Mouse (Mus musculus): ENCODE data around the gene Sparc.
A peak's percentile ranks its signal among the peaks of the same experiment; 100 is the strongest.

The Sparc gene

GRCm38 (mm10) chr11:55407133-55407532 is 15.8 kb downstream of the Sparc start:
- no peak for DNase-seq (ENCODE audit: inconsistent ontology term)

GRCm38 (mm10) chr11:55405601-55406469 is 17.1 kb downstream of the Sparc start:
- DNase-seq (ENCODE audit: inconsistent ontology term): peak; percentile 86

DNA sequence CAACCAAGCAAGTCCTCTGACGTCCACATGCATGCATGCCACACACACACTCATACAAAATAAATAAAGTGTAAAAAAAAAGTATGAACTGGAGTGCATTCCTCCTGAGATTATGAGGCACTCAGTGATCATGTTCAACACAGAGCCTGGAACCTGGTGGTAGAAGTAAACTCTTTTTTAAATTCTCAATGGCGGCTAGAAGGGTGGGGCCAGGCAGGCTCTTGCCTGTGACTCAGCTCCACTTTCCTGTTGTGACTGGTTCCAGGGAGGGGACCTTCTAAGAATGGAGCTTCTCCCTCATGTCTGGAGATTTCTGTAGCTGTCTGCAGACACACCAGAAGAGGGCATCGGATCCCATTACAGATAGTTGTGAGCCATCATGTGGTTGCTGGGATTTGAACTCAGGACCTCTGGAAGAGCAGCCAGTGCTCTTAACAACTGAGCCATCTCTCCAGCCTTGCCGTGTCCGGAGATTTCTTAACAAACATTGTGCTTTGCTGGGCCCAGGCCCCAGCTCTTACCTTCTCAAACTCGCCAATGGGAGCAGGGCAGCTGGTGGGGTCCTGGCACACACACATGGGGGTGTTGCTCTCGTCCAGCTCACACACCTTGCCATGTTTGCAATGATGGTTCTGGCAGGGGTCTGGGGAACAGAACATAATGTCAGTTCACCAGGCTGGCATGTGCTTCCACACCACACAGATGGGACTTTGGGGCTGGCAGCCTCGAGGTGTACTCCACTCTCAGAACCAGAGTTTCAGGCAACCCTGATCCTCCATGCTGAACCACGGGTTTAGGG is 18.1 kb downstream of the Sparc start:
- DNase-seq (ENCODE audit: inconsistent ontology term): no peak

- no peak for DNase-seq (ENCODE audit: inconsistent ontology term)
Observed at GRCm38 (mm10) chr11:55400863-55401262, 22.1 kb downstream of the Sparc start.

DNA sequence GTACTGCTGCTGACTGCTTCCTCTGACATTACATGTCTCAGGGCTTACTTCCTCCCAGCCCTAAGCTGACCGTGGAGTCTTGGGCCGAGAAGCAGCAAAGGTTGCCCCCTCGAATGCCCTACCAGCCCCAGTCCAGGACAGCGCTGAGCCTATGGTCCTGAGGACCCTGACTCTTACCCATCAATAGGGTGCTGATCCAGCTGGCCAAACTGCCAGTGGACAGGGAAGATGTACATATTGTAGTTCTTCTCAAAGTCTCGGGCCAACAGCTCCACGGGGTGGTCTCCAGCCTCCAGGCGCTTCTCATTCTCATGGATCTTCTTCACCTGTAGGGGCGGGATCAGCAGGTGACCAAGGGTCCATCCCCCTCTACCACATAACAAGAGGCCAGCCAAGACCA is 24.6 kb downstream of the Sparc start:
- no peak for DNase-seq (ENCODE audit: inconsistent ontology term)

DNA sequence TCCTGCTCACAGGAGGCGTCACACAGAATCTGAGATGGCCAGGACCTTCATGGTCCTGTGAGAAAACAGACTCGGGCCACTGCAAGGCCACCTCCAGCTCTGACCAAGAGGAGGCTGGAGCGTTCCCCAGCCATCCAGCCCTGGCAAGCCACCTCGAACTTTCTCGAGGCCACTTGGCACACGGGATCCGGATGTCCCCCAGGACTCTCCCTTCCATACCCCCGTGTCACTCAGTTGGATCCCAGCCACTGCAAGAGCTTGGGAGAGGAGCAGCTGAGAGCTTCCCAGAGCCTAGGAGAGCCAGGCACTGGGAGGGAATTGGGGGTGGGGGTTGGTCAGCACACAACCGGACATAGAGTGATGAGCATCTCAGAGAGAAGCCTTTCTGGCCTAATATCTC is 25.5 kb downstream of the Sparc start:
- no peak for DNase-seq (ENCODE audit: inconsistent ontology term)

- DNase-seq (ENCODE audit: inconsistent ontology term): no peak
Observed at GRCm38 (mm10) chr11:55397036-55397435, 25.9 kb downstream of the Sparc start.

DNA sequence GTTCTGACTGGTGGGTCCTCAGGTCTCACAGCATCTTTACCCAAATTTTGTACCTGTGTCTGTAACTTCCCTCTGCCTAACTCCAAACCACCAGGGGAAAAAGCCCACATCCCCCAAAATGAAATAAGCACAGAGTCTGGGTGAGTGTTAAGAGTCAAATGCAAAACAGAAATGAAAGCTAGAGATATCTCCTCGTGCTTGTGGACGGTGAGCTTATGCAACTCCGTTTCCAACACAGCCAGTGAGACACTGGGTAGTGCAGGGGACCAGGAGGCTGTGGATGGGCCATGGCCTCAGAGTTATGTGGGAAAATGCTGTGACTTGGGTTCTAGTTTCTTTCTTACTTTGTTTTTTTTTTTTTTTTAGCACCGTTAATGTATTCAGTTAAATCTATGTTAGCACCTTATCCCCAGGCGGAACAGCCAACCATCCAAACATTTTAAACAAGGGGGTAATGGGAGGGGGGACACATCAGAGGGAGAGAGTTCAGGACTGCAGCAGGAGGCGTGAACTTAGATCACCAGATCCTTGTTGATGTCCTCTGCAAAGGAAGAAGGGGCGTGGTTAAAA is 27.8 kb downstream of the Sparc start:
- no peak for DNase-seq (ENCODE audit: inconsistent ontology term)

DNA sequence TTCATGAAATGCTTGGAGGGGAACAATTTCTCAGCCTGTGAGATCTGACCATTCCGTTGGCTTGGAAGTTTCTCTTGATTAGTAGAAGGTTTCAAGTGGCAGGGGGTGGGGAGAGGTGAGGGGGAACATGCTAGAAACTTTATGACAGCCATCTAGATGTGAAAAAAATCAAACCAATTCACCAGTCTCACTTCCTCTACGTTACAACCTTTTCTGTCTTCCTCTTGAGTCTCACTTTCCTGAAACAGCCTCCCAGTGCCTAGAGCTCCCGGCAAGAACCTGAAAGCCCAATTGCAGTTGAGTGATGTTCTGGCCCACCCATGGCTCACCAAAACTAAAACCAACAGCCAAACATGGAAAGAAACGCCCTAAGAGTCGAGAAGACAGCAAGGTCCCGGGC is 28.4 kb downstream of the Sparc start:
- DNase-seq (ENCODE audit: inconsistent ontology term): no peak

- peak; percentile 67 for DNase-seq (ENCODE audit: inconsistent ontology term)
Observed at GRCm38 (mm10) chr11:55392474-55392873, 30.5 kb downstream of the Sparc start.

- peak; percentile 69 for DNase-seq (ENCODE audit: inconsistent ontology term)
Observed at GRCm38 (mm10) chr11:55389778-55390177, 33.2 kb downstream of the Sparc start.

DNA sequence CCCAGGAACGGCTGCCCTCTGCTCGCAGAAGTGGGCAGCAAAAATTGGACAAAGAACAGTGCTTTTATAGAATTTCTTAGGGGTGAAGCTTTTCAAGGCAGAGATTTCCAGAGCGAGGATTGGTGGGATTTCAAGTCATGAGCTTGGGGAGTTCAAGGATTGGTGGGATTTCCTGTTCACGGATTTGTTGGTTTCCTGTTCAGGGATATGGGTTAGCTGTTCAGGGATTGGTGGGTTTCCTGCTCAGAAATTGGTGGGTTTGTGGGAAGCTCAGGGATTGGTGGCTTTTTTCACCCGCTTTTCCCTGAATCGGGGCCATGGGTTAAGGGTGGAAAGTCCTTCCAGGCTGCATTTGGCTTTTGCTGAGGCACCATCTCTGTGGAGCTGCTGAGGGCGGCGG is 35.4 kb downstream of the Sparc start:
- no peak for DNase-seq (ENCODE audit: inconsistent ontology term)

DNA sequence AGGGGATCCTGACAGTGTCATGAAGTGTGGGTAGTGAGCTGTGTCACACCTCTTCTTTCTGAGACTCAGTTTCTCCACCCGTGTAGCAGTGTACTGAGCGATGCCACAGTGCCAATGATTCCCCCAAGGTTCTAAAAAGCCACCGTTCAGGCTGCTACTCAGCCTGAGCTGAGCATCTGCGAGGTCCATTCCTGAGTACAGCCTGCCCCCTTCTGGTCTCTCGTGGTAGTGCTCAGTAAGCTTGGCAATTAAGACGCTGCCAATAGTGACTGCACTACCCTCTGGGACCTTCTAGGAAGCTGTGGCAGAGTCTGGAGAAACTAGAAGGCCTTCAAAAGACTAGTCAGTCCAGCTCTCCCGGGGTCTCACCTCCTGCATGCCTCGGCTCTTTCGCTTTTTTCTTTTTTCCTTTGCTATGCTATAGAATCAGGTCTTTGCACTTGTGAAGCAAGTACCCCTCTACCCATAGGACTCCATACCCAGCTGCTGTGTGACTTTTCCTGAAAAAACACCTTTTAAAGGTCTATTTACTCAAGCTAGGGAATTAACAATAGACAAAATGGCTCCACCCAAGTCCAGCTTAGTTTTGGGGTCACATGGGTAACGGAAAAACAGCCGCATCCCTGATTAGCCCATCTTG is 36.4 kb downstream of the Sparc start:
- peak; percentile 80 for DNase-seq (ENCODE audit: inconsistent ontology term)

- no peak for DNase-seq (ENCODE audit: inconsistent ontology term)
Observed at GRCm38 (mm10) chr11:55383463-55384045, 39.4 kb downstream of the Sparc start.

GRCm38 (mm10) chr11:55380908-55381307 is 42.1 kb downstream of the Sparc start:
- peak; percentile 55 for DNase-seq (ENCODE audit: inconsistent ontology term)

GRCm38 (mm10) chr11:55378371-55378770 is 44.6 kb downstream of the Sparc start:
- peak; percentile 90 for DNase-seq (ENCODE audit: inconsistent ontology term)

DNA sequence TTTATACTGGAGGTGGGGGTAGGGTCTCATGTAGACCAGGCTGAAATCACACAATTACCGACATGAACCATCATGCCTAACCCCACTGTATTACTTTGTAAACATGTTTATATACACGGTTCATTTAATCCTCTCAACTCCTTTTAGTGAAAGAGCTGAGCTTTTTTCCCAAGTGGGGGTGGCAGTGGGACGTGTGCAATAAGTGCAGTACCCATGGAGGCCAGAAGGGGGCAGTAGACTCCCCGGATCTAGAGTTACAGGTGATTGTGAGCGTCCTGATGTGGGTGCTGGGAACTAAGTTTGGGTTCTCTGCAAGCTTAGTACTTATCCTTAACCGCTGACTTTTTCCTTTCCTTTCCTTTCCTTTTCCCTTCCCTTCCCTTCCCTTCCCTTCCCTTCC is 49.1 kb downstream of the Sparc start:
- DNase-seq (ENCODE audit: inconsistent ontology term): no peak

DNA sequence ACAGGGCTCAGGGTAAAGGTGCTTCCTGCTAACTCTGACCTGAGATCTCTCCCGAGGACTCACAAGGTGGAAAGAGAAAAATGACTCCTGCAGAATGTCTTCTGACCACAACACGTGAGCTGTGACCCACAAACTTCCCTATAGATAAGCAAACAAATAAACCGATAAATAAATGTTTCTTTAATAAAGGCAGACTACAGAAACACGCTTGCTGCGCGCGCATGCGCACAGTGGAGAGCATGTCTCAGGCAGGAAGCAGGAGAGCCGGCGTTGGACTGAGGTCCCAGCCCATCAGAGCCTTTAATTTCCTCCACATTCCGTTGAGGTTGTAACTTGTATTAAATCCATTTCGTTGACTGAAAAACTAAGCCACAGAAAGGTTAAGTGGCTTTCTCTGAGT is 49.6 kb downstream of the Sparc start:
- no peak for DNase-seq (ENCODE audit: inconsistent ontology term)

GRCm38 (mm10) chr11:55372001-55372400 is 51.0 kb downstream of the Sparc start:
- DNase-seq (ENCODE audit: inconsistent ontology term): peak; percentile 84

DNA sequence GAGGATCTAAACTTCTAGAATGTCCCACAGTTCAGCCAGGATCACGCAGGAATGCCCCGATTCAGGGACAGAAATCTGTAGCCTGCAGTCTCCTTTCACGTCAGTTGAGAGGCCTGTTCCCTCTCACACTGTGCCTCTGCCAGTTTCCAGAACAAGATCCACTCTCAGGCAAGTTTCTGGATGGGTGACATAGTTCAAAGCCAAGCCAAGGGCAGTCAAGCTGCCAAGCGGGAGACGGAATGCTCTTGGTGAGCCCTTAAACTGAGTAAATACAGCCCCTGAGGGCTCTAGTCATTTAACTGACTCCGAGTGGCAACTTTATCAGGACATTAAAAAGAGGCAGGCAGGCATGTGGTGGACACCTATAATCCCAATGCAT is 53.9 kb downstream of the Sparc start:
- DNase-seq (ENCODE audit: inconsistent ontology term): peak; percentile 62

GRCm38 (mm10) chr11:55368388-55369092 is 54.4 kb downstream of the Sparc start:
- no peak for DNase-seq (ENCODE audit: inconsistent ontology term)
